Mouse (Mus musculus): Measurements from ENCODE around the gene Mapkapk2.
A peak's percentile ranks its signal among the peaks of the same experiment; 100 is the strongest.
"Not testable (repeated sequence)": the region's sequence is repeated elsewhere in the genome, so short reads cannot be mapped to it uniquely, and the experiment has no call there.

Mapkapk2 gene

DNA sequence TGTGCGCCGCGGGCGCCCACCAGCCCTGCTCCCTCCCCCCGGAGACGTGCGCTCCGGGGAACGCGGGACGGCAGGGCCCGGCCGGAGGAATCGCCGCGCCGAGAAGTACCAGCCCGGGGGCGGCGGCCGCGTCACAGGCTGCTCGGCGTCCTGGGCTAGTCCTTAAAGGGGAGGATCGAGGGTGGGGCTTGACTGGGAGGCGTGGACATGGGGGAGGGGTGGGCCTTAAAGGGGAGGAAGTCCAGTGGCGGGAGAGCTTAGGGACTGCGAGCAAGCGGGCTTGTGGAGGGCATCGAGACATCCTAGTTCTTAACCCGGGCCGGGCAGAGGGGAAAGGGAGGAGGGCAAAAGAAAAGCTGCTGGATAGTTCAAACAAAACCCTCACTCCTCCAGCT is at the start of gene Mapkapk2:
Gene Mapkapk2 (minus strand): TSS at position 127 of the 395 bp plus-strand sequence.
- peak; percentile 93 to 94 for DNase-seq

- DNase-seq, result peak; percentile 69 to 70
Observed at GRCm38 (mm10) chr1:131146181-131146614, 48.6 kb upstream of the Mapkapk2 start.

DNA sequence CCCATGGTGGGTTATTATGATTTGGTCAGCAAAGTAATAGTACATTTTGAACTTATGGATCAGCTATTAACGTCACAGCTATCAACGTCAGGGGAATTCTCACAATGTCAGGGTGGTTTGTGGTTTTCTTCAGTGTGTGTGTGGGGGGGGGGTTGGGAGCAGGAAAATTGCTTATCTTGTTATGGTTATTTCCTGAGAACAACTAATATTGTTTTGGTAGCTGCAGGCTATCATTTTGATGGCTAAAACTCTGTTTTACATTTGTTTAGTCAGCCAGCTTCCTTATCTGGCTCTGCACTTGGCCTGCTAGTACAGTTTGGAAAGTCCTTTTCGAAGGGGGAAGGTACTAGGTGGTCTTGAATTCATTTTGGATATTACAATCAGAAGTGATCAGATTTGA is 47.6 kb upstream of the Mapkapk2 start:
- not testable (repeated sequence) for DNase-seq

- DNase-seq, result no peak
Observed at GRCm38 (mm10) chr1:131142472-131142871, 44.8 kb upstream of the Mapkapk2 start.

DNA sequence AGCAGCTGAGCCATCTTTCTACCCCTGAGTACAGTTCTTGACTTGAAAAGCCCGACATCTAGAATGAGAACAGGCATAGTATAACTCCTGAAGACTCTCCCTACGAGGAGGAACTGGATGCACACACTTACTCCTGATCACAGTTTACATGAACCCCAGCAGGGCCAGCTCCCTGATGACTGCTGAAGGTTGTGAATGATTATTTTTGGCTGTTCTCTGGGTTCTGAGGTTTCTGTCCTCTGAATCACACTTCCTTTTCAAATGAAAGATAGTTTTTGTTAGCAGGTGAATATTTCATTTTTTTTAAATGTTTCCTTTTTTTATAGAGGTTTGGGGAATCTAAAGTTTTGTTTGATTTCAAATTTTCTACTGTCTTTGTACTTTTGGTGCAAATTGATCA is 43.8 kb upstream of the Mapkapk2 start:
- DNase-seq, result no peak

DNA sequence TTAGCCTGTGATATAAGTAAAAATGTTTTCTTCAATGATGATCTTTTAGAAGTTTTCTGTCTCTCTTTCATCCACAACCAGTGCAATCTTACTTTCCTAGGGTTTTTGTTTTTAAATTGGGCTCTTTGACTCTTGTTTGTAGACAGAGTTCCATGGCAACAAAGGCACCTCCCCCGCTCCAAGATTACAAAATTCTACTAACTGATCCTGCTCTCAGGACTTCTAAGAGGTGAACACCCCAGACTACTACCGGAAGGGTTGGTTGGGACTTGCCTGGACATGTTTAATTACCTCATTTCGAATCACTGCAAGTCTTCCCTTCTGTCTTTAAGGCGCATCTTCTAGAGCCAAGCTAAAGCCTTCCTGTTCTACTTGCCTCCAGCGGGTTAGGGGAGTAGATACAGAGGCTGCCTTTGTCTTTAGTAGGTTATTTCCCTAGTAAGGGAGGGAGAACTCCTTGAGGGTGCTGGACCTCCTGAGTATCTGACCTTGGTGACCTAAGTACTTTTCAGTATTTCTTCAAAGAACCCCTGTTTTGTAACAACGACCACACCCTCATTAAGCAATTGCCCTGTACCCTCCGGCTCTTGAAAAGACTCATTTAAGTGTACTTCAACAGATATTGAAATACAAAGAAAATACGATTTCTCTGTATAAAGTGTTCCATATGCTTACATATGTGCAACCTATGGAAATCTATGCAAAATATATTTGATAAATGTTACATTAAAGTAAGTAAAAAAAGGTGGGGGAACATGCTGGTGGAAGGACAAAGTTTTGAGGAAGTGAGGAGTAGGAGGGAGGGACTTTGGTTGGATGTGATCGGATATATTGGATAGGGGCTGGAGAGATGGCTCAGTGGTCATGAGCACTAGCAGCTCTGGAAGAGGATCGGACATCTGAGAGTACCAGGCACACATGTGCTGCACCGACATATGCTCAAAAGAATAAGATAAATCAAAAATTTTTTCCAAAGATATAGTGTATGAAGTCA is 41.8 kb upstream of the Mapkapk2 start:
- peak in 1 of 2 experiments; percentile 32 for DNase-seq

- peak; percentile 95 to 96 for DNase-seq
Observed at GRCm38 (mm10) chr1:131138191-131139016, 40.8 kb upstream of the Mapkapk2 start, which contains the start of gene Dyrk3. Dyrk3 (minus strand) TSS chr1:131138340.

GRCm38 (mm10) chr1:131137717-131138118 is 40.1 kb upstream of the Mapkapk2 start:
- peak in 1 of 2 experiments; percentile 37 for DNase-seq

DNA sequence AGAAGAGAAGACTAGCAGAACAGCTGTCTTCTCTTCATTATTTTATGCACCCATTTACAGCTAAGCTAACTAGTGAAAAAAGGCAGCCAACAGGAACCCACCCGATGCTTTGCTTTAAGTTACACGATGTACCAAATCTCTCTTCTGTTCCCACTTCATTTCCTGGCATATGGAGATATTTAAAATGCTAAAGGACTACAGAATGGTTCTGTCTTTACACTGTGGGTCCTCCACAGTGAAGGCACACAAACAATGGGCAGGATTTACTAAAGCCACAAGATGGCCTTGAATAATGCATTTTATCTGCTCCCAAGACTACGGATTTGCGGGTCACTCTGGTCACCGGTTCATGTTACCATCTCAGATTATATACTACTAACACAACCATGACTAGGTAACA is 39.5 kb upstream of the Mapkapk2 start:
- DNase-seq, result no peak

DNA sequence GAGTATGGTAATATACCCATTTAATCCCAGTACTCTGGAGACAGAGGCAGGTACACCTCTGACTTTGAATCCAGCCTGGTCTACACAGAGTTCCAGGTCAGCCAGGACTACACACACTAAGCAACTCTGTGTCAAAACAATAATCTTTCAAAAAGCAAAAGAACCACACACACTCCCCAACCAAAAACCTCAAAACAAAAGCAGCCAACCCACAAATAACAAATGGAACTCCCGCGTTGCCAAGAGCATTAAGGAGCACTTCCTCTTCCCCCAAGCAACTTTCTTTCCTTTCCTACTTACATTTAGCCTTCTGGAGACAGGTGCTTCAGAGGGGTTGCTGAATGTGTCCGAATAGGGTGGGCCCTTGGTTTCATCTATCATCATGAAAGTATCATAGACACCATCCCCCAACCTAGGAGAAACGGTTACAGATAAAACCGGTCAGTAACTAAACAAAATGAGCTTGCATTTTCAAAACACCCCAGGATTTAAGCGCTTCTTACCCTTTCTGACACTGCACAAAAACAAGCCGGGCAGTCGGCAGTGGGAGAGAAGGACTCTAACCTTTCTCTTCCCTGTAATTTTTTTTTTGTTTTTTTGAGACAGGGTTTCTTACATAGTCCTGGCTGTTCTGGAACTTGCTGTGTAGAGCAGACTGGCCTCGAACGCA is 38.5 kb upstream of the Mapkapk2 start:
- peak; percentile 33 to 37 for DNase-seq

DNA sequence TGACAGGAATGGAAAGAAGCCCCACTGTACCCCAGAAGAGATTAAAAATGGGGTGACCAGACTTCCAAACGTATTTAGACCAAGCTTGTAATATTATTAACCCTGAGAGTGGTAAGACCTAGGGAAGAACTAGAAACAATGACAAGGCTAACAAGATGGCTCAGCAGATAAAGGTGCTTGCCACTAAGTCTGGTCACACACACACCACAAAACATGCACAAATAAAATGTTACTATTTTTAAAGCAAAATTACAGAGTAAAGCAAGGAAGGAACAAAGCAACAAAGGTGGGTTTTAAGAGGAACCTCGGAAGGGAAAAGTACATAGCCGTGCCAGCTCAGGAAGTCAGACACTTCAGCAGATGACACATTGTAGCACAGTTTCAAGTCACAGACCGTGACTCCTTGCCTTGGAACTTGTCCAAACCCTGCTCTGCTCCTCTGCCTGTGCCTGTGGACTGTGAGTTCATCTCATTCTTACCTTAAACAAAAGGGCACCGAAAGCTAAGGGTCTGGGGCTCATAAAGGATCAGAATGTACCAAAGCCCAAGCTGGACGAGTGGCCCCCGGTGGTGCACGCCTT is 37.4 kb upstream of the Mapkapk2 start:
- peak; percentile 68 to 70 for DNase-seq

DNA sequence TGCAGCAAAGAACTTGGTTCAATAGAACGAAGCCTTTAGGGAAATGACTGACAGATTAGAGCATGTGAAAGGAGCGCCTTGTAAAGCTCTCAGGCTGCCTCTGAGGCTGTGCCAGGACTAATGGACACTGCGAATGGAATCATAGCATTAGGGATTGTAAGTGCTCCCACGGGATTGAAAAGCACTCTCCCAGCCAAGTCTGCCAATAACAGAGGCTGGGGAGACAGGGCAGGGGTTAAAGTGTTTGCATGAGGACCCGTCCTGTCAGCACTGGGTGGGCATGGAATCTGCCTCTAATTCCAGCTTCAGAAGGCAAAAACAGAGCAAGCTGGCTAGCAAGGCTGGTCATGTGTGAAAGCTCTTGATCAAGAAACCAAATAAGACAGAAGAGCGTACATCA is 36.6 kb upstream of the Mapkapk2 start:
- DNase-seq, result no peak

GRCm38 (mm10) chr1:131125987-131126744 is 28.5 kb upstream of the Mapkapk2 start:
- no peak for DNase-seq

DNA sequence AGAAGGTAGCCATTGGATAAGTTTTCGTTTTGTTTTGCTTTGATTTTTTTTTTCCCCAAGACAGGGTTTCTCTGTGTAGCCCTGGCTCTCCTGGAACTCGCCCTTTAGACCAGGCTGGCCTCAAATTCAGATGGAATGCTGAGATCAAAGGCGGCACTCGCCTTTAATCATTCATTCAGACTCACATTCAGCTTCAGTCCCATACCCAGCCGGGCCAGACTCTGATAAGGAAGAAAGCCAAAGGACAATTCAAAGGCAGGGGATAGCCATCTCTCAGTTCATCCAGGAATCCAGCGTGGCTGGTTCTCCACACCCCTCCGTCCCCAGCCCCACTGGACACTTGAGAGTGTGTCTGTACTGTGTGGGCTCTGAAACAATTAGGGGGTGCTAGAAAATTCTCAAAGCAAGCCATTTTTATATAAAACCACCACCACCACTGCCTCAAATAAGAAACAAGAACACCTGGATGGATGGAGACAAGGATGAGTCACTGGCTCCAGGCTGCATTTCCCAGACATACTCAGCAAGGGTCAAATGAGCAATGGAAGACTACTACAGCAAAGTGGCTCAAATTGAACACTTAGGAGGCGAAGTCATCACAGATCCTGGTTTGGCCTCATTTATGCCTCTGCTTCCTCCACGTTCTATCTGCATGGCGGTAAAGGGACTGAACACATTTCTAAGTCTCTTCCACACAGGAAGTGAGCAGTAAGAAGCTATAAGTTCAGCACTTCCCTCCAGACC is 26.1 kb upstream of the Mapkapk2 start:
- DNase-seq, result no peak

DNA sequence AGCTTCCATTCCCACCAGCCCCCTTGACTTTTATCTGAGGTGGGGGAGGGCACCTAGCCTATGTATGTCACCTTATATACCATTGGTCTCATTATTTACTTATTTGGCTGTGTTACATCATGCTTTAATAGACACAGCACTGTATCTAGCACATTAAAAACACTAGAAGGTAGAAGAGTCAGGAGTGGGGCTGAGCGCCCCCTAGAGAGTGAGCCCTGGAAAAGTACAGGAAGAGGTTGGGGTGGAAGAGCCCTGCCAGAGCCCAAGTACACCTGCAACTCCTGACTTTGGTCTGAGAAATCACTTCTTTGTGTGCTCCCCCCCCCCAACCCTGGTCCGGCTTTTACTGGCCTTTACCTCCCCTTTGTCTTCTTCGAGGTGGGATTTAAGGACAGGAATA is 24.4 kb upstream of the Mapkapk2 start:
- DNase-seq, result peak; percentile 64 to 65

GRCm38 (mm10) chr1:131119026-131119425 is 21.4 kb upstream of the Mapkapk2 start:
- peak; percentile 77 to 80 for DNase-seq

DNA sequence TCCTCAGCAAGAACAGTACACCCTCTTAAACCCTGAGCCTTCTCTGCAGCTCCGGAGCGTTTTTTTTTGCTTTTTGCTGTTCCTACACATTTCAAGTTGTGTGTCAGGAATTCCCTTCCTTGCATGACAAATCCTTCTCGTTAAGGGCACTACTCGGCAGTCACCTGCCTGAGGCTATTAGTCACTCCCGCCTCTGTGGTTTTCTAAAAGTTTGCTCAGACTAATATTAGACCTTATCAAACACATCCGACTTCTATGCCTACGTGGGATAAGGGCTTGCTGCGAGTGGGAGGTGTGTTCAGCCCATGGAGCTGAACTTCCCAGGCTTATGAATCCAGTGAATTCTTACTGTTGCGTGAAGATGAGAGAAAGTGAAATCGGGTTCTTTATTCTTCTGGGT is 20.9 kb upstream of the Mapkapk2 start:
- DNase-seq, result no peak

- DNase-seq, result no peak
Observed at GRCm38 (mm10) chr1:131116430-131117011, 18.9 kb upstream of the Mapkapk2 start.

DNA sequence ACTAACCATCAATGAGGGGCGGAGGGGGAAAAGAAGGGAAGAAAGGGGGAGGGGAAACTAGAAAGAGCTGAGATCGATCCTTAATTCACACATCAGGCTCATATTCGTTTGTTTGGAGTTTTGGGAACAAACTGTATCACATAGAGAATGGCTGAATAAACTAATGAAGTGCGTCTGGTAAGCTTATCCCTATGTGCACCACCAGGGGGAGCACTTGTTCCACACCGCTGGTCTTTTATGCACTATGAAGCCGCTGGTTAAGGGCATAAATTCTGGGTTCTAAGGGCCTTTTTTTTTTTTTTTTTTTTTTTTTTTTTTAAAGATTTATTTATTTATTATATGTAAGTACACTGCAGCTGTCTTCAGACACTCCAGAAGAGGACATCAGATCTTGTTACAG is 18.3 kb upstream of the Mapkapk2 start:
- peak; percentile 83 to 86 for DNase-seq

GRCm38 (mm10) chr1:131112576-131112975 is 14.9 kb upstream of the Mapkapk2 start:
- no peak for DNase-seq
